Mouse (Mus musculus) ovary, adult 2 months (tissue): Measurements from ENCODE around the gene Pcnx. TPM values are rescaled to one million over a fixed set of nuclear protein-coding genes. Genes with fewer than 3 reads are reported as not detected.

Source experiments
- polyA plus RNA-seq: library from polyadenylated mRNA; depleted of rRNA; stranded (reverse); fragments of >200 nt; gene quantifications from 2 replicates; pipeline ENCODE4 v1.2.3, GENCODE M21; 2012; rRNA removed

The Pcnx gene
- 36.1 and 36.6 TPM in 2 replicates for polyA plus RNA-seq

GRCm38 (mm10) chr12:81859351-81860307, at the start of gene Pcnx:
Pcnx (plus strand) TSS chr12:81860023.

Other genes starting within 250 kb of the Pcnx start
- gene Ttc9, start 228.8 kb upstream of the Pcnx start, polyA plus RNA-seq = 5.5 and 5.6 TPM in 2 replicates
- 1.2 and 1.6 TPM in 2 replicates for gene Map3k9, start 78.8 kb upstream of the Pcnx start, polyA plus RNA-seq